Mouse (Mus musculus) heart, postnatal 0 days (tissue): ENCODE measurements around the gene Islr.

Experiments used
- CTCF ChIP-seq: IDR thresholded peaks from 2 replicates; pipeline ENCODE4 v1.5.1; 2016; ENCODE audit warnings: antibody characterized with exemption, control low read depth, low read depth
- EP300 ChIP-seq: IDR thresholded peaks from 2 replicates; pipeline ENCODE4 v1.6.1; 2016; ENCODE audit warnings: antibody characterized with exemption, low read depth

DNA sequence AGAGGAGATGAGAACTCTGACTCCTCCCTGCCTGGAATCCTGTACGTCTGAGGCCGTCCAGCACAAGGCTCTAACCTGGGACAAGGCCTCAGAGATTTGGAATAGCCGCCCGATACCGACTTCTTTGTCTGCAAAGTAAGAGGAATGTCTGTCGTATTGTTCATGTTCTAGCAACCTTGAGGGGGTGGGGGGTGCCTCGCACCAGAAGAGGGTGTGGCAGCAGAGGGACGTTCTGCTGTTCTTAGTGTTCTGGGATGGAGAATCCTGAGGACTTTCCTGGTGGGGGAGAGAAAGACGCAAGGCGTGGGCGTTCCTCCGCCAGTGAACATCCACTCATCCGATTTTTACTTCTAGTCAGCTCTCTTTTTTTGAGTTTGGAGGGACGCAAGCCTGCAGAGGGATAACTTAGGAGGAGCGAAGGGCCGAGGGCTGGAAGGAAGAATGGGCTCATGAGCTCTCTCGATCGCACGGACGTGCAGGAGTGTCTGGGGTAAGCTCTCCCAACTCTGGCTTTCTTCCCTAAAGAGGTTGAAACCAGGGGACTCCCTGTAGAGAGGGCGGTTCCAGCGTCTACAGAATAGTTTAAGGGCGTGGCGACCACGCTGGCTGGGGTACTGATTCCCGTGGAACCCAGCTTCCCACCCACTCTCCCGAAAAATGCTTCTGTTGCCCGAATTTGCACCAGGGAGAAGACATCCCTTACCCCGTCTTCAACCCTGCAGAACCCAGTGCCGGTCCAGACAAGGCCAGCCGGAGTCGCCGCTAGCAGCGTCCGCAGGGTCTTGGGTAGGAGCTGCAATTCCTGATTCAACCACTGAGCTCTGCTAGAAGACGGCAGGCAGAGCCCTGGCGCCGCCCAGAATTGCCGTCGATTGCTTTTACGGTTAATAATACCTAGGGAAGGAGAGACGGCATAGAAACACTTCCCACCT lies at the start of gene Islr, which contains the start of gene Islr2:
- TF ChIP-seq EP300, result no peak
- peak; percentile 53 for TF ChIP-seq CTCF
